Mouse (Mus musculus) frontal cortex, postnatal 10 days (tissue): ENCODE results near the gene Pex19.

Experiments used
- DNase-seq, 2 experiments: peaks; one replicate each; pipeline ENCODE4 v3.0.0; 2022; ENCODE audit warnings: low spot score in 2 of 2, mixed read lengths in 1 of 2

Pex19 gene

DNA sequence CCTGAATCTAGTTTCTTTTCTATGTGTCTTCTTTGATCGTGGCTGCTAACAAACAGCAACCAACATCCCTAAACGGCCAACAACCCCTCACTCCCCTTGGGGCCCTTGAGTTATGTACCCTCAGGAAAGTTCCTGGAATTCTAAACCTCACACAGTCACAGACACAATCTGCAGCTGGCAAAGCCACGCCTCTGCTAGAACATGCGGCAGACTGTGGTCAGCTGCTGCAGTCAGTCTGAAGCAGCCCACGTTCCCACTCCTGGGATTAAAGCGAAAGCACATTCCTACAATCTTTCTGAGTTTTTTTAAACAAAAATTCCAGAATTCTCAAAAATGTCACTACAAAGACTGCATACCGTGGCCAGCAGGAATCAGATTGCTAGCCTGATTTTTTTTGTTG, 7.0 kb downstream of the Pex19 start:
- no peak for DNase-seq

DNA sequence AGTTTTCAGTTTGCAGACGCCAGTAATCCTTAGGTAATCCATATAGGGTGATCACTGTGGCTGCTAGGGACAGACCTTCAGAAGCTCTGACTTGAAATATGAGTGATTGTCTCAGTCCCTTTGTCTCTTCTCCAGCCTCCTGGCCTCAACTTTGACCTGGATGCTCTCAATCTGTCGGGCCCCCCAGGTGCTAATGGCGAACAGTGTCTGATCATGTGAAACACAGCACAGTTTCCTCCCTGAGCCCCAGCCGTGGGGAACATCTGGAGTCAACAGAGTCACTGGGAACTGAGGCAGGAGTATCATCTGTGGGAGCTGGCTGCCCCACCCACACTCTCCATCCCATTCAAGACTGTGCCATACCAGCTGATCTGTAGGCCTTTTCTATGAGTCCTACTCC, 7.5 kb downstream of the Pex19 start:
- DNase-seq = no peak

DNA sequence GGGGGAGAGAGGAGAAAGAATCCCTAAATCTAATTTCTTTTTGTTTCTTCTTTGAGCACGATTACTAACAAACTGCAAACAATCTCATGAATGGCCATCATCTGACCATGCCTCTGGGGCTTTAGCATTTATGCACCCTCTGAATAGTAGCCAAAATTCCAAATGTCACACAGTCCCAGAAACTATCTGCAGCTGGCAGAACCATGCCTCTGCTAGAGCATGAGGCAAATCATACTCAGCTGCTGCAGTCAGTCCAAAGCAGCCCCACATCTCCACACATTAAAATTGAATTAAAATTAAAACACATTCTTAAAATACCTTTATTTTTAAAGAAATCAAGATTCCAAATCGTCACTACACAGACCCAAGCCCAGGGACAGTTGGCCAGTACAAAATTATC, 13.6 kb downstream of the Pex19 start:
- DNase-seq = no peak

DNA sequence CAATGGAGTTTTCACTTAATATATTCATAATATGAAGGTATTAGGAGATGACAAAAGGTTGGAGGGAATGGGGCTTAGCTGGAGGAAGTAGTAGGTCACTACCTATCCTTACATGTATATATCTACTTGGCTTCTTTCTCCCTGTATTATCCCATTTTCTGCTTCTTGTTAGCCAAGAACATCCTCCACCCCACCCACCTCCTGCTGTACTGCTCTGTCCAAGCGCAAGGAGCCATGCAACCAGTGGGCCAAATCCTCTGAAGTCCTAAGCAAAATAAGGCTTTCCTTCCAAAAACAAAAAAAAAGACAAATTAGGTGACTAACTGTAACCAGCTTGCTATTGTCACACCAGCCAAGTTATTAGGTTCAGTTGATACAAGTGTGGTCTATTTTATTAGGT, 14.3 kb downstream of the Pex19 start:
- DNase-seq = no peak

DNA sequence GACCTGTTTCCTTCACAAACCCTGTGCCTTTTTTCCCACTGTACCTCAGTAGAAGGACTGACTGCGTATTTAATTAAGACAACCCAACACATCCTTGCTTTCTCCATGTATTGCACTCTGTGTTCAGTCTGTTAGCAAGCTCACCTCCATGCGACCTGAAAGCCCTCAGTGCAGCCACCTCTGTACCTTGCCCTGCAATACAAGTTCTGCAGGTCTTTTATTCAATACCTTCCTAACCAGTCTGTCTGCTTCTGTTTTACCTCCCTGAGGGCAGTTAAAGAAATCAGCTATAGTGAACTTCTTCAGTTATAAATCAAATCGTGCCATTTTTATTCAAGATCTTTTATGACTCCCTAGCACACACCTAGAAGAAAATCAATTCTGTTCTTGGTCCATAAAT, 15.0 kb downstream of the Pex19 start:
- DNase-seq = no peak

DNA sequence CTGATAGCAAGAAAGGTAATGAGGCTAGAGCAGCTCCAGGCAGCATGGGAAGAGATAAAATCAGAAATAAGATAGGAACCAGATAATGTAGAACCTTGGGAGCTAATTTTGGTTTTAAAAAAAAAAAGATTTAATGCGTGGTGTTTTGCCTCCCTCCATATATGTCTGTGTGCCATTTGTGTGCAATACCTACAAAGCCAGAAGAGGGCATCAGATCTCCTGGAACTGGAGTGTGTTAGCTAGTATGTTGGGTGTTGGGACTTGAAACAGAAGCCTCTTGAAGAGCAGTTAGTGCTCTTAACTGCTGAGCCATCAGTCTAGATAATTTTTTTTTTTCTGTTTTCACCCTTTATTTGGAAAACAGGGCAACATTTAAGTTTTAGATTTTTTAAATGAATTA, 17.0 kb downstream of the Pex19 start:
- no peak for DNase-seq

DNA sequence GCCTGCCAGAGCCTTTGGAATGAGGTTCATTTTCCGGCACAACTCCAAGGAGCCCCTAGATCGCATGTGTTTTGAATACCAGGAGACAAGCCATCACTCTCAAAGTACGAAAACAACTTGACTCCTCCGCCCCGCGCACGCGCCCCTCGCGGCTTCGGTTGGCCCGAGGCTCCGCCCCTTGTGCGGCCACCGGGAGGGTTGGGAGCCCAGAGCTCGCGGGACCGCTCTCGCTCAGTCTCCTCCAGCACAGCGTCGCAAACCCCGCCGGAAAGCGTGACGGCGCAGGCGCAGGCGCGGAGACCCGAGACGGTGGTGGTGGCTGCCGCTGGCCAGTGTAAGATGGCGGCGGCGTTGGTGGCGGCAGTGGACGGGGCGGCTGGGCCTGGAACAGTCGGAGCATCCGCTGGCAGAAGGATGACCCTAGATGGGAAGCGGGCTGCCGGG, 21.3 kb downstream of the Pex19 start, which contains the start of gene Dcaf8:
Gene Dcaf8 (plus strand): TSS at position 250 of the 444 bp plus-strand sequence.
- DNase-seq = peak; percentile 91 to 95

DNA sequence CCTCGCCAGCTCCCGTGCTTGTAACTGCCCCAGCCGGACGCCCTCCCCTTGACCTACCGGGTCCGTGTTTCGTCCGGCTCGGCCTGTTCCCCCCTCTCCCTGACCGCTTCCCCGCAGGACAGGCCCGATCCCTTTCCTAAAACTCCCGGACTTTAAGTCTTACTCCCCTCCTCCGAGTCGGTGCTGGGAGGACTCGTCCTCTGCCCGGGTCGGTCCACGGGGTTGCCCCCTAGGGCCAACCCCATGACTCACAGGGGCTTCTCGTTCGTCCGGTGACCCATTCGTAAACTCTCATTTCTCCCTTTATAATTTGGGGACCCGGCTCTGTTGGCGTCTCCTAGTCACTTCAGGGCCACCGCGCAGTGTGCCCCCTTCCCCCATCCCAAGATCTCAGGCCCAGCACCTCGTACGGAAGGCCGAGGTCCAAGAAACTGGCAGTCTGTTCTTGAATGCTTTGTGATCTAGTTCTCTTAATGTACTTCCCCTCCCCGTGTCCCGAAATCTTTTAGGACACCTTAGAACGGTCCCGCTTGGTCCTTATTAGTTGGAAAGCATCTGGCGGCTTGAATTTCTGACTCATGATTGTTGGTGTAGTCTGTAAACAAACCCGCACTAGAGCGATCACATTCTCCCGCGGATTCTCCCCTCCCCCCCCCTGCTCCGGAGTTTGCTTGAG, 21.9 kb downstream of the Pex19 start:
- DNase-seq = peak in 1 of 2 experiments; percentile 30

DNA sequence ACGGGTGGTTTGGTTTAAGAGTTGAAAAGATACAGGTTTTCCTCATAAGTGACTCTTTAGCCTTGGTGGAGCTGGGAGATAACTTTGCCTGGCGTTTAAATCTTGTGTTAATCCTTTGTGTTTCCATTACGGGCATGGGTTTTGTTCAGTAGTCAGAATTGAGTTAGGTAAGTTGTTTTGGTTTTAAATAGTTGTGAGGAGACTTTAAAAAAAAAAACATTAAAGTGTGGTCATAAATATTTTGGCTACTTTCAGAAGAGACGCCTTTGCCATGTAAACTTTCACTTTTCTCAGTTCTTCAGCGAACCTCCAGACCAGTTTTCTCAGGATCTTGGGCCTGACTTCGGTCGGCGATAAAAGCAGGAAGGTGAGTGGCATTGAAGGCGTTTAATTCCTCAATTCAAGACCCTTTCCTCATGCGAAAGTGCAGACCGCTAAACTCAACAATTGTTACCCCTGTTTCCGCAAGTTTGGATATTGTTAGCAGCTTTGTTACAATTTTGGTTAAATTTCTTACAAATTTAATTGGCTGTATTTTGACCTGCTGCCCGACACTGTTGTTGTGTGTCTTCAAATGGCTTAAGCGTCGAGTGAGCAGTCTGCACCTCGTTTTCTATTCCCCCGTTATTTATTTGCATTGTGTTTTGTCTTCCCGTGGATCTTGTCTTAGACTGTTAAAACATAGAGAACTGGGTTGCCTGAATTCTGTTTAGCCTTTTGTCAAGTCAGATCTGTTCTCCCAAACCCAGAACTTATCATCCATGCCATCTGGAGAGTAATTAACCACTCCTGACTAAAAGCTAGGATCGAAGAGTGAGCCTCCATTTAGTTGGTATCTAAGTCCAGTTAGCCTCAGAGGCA, 22.6 kb downstream of the Pex19 start:
- no peak for DNase-seq

DNA sequence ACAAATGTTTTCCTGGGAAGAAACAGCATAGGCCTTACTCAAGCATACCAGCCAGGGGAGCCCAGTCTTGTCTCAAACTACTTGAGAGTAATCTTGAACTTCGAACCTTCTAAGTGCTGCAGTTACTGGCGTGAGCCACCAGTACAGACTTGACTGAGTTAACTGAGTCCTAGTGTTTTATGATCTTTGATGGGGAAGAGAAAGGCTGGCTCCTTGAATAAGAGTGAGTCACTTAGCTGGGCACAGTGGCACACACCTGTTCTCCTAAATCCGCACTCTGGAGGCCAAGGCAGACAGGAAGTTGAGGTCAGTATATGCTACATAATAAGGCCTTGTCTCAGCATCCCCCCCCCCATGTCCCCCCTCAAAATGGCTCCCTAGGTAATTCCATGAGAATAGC, 28.0 kb downstream of the Pex19 start:
- no peak for DNase-seq

DNA sequence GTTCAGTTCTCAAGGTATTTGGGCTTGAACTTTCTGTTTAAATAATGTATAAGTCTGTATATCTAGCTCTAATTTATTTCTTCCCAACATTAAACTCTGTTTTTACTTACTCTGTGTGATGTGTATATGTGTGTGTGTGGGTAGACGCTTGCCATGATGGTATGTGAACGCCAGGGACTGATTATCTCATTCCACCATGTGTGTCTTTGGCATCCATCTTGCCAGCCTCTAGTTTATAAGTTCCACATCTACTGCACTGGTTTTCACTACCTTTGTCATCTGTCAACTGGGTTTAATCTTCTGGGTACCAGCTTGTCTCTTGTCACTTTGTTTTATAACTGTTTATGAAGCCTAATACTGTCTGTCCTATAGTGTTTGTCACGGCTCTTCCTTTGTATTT, 29.0 kb downstream of the Pex19 start:
- DNase-seq = no peak

DNA sequence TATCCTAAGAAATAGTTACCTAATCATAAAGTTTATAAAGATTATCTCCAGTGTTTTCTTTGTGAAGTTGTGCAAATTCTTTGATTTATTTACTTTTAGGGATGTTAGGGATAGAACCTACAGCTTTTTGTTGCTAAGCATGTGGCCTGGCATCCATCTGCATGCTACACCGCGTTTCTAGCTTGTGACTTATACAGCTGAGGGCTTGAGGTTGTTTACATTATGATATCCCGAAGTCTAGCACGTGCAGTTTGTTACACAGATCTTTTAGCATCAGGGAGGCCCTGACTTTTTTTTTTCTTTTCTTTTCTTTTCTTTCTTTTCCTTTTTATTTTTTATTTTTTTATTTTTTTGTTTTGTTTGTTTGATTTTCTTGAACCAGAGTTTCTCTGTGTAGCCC, 33.4 kb downstream of the Pex19 start:
- no peak for DNase-seq

DNA sequence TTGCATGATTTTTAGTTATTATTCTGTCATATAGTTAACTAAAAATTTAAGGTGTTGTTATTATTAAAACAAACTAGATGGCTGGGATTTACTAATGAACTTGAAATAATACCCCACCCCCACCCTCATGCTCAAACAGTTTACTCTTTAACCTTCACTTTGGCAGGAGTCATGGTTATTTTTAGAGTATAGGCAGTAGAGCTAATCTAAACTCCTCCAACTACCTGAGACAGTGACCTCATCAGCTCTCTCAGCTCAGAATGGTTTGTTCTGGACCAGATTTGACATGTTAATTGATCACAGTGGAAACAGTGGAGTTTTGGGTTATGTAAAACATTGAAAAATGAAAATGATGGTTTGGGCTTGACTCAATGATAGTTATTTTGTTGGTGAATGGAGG, 34.0 kb downstream of the Pex19 start:
- DNase-seq = no peak

DNA sequence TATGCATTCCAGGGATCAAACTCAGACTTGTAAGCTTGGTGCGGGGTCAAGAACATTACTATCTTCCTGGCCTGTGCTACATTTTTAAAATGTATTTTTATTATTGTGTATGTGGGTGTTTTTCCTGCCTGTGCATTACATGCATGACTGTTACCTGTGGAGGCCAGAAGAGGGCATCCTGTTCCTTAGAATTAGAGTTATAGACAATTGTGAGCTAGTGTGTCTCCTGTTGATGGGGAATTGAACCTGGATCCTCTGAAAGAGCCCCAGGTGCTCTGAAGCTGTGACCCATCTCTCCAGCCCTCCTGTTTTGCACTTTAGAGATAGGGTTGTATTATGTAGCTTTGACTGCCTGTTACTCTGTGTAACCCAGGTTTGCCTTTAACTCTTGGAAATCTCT, 35.5 kb downstream of the Pex19 start:
- no peak for DNase-seq

DNA sequence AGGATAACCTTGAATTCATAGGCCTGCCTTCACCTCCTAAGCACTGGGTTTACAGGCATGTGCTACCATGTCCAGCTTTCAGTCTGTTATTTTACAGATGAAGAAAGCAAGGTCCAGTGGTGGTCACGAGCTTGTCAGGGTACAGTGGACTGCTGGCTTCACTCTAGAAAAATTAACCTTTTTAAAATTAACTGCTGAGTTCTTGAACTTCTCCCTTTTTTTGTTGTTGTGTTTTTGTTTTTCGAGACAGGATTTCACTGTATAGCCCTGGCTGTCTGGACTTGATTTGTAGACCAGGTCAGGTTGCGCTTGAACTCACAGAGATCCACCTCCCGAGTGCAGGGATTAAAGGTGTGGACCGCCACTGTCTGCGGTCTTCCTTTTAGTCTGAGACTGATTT, 36.4 kb downstream of the Pex19 start:
- DNase-seq = no peak

DNA sequence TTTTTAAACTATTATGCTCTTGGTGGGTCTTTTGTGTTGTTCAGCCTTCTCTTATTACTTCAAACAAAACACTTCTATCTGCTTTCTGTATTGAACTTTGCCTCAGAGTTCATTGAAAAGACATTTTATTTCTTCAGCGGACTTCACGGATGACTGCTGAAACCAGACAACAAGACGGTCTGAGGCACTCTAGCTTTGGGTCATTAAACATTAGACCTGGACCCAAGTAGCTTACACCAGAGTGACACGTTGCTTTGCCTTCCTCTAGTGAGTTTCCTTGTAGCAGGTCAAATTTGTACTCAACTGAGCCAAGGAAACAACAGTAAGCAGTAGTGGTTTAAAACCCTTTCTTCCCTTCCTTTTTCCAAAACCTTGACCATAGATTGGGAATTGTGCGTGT, 41.4 kb downstream of the Pex19 start:
- no peak for DNase-seq

DNA sequence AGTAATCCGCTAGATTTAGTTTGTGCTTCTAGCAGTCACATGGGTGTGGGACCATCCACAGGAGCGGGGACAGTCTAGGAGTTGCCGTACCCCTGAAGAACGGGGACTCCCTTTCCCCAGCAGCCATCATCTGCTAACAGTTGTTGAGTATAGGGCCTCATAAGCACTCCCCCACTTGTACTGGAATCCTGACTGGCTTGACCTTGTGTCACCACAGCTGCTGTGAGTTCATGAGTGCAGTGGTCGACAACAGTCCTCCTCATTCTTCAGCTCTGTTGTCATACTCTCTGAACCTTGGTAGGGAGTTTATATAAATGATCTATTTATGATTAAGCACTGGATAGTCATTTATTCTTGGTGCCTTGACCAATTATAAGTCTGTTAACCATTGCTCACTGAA, 43.3 kb downstream of the Pex19 start:
- no peak for DNase-seq

DNA sequence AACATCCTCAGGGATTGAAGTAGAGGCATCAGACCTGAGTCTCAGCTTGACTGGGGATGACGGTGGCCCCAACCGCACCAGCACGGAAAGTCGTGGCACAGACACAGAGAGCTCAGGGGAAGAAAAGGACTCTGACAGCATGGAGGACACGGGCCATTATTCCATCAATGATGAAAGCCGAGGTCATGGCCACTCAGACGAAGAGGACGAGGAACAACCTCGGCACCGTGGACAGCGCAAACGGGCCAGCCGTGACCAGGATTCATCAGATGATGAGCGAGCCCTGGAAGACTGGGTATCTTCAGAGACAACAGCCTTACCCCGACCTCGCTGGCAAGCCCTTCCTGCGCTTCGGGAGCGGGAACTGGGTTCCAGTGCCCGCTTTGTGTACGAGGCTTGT, 45.8 kb downstream of the Pex19 start:
- no peak for DNase-seq

DNA sequence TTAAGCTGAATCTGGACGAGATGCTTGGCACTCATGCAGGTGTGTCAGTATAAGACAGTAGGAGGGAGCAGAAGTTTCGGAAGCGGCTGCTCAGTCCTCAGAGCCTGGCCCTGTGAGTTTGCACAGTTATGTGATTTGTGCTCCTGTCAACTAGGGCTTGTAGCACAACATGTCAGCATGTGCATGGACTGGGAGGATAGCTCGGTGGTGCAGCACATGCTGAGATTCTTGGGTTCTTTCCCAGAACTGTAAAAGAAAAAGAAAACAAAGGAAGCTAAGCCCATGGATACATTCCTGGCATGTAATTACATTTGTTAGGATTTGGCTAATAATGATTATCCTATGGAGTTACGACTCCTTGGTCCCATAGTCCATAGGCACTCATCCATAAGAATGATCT, 46.6 kb downstream of the Pex19 start:
- DNase-seq = no peak

DNA sequence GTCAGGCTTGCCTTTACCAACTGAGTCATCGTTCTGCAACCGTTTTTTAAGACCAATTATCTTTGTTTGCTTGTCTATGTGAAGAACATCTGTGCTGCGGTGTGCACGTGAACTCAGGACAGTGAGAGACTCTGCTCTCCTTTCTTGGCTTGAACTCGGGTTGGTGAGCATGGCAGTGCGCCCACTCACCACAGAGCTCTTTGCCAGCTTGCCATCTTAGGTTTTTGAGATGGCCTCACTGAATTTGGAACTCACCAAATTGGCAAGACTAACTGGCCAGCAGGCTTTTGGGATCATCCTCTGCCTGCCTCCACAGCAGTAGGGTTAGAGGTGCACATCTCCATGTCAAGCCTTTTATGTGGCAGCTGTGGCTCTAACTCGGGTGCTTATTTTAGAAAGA, 51.2 kb downstream of the Pex19 start:
- DNase-seq = no peak

DNA sequence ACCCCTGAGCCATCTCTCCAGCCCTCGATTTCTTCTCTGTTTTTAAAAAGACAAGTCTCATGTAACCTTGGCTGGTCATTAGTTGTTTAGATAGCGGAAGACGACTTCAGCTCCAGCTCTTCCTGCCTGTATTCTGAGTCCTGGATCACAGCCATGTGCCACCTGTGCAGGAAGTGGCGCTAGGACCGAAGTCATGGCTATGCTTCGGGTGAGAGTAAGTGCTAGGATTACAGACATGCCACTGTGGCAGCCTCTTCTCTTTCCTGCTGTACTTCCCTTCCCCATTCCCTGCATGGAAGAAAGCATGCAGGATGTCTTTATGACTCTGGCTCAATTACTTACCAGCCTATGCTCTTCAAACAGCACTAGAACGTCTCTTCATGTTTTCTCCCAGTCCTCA, 52.5 kb downstream of the Pex19 start:
- no peak for DNase-seq

DNA sequence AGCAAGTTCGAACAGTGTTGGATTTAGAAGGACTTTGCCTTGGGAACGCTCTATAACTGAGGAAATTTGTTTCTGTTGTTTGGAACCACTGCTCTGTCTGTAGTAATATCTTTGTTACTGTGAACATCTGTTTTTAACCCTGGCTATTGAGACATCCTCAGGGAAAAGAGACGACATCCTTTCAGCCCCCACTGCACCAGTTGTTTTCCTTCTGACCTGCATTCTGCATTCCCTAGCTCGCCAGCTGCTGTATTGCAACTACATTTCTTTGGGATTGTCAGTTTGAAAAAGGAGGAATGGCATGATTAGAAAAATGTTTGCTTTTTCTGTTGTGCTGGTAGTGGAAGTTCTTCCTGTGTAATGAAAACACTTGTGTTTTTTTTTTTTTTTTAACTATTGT, 54.3 kb downstream of the Pex19 start:
- DNase-seq = no peak

DNA sequence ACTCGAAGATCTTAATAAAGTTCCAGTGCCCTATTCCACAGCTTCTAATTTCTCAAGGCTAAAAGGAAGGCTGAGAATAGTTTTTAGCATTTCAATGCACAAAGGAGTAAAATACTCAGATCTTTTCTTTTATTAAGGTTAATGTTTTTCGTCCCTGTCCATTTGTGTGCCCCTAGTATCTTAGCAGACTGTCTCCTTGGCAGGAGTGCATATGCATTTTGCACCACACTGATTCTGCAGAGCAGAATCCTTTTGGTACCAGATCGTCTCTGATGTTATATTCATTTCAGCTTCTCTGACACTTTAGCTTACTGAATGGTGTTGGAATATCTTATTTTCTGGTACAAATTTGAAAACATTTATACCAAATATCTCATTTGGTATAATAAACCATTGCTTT, 55.2 kb downstream of the Pex19 start:
- DNase-seq = no peak
